Mouse (Mus musculus) hindlimb bud, embryonic 11.5 days (tissue): ENCODE measurements at regions not wholly inside any gene's neighbourhood (a gene's known extent, or its start where the extent isn't known, plus 50 kb on each side); places are given as distances from the start of the nearest gene placed in this dataset.

Experiments
- DNase-seq: peaks from one replicate; pipeline ENCODE4 v3.0.0-alpha.2; 2012; ENCODE audit warnings: low read depth, low spot score; ENCODE audit errors: extremely low spot score

DNA sequence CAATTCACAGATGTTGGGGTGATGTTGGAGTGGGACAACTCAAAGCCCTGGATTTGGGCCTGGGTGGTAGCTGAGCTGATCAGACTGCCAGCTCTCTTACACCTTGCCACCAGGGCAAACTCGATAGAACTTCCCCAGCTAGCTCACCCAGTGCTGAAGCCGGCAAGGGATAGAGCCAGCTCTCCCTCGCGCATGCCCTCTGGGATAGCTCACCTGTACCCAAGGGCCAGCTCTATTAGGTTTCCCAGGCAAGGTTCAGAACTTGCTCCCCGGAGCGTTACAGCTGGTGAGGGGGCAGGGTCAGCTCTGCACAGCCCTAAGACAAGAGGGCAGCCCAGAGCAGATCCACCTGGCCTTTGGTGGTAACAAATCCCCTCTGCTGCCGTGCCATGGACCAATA, 54.1 kb upstream of the 1700012A03Rik start:
- DNase-seq: no peak

DNA sequence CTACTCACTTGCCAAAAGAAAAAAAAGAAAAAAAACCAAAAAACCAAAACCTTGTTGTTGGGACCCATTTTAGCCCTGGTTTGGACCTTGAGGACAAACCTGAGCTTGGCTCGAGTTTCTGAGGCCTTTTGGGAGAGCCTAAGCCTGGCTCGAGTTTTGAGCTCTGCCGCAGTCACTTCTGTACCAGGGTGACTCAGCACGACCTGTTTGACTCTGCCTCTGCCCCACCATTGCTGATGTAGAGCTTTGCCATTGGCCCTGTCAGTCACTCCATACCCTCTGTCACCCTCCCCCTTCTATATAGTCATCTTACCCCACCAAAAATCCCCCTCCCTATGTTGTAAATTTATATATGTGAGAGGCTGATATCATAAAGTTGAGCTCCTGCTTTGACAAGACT, 54.8 kb upstream of the 1700012A03Rik start:
- no peak for DNase-seq

DNA sequence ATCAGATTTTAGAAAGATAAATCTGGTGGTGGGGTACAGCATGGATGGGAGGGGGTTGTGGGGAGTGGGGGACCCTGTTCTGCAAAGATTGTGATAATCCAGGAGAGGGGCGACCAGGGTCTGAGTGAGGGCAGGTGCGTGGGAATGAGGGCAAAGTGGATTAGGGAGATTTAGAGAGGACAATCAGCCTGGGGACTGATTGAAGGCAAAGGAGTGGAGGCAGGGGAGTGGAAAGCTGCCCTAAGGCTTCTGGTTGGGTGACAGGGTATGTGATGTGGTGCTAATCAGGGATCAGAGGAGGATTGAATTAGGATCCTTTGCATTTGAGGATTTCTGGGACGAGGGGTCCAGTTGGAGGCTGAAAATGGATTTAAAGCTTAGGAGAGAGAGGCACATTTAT, 64.3 kb upstream of the 1700012A03Rik start:
- no peak for DNase-seq

DNA sequence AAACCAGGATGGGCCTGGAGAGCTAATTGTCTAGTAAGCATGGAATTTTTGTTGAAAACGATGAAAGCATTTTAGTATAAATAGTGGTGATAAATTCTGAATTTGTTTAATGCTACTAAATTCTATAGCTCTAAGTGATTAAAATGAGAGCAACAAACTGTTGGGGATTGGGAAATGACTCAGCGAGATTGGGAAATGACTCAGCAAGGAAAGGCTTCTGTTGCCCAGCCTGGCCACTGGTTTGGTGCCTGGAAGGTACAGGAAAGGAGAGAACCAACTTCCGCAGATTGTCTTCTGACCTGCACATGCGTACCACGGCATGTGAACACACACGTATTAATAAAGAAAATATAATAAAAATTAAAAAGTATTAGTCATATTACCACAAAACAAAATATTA, 73.3 kb upstream of the 1700012A03Rik start:
- no peak for DNase-seq

DNA sequence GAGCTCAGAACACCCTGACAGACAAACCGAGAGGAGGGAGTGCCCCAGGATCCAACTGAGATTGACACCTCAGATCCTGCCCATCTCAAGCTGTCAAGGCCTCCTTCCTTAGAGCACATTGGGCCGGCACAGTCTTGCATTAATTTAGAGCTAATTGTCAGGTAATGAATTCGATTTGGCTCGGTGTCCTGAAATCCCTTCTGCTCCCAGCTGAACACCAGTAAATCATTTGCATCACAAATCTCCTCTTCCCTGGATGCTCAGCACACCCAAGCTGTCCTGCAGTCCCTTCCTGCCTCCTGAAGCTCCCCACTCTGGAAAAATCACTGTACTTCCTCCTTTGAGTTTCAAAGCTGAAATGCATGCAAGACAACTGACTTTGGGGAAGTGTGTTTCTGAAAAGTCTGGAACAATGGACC, 102.0 kb upstream of the 1700012A03Rik start:
- no peak for DNase-seq

DNA sequence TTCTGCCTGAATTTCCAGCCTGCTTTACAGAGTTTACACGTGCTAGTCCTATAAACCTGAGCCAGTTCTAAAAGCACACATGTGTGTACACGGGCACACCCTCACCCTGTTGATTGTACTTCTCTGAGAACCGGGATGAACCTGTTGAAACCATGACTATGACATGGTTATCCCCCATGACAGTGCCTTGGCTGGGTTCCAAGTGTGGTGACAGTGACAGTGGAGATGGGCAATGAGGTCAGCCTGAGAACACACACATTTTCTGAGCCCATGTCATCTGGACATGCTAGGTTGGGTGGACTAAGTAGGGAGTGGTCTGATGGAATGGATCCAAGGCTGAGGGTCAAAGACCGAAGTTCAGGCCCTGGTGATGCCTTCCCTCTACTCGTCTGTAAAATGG, 103.5 kb upstream of the 1700012A03Rik start:
- no peak for DNase-seq

DNA sequence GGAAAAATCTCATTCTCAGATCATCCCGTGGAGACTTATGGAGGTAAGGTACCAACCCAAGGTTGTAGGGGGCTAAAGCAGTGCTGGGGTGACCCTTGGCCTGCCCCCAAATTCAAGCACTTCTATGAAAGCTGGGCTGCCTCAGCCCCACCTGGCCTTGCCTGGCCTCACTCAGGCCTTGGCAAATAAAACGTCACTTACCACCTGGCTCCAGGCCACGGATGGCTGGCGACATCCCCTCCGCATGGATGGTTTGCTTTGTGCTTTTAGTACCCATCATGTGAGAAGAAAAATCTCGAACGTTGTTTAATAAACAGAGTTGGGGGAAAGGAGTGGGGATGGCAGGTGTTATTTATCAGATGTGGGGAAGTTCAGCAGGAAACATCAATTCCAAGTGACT, 104.7 kb upstream of the 1700012A03Rik start:
- no peak for DNase-seq

DNA sequence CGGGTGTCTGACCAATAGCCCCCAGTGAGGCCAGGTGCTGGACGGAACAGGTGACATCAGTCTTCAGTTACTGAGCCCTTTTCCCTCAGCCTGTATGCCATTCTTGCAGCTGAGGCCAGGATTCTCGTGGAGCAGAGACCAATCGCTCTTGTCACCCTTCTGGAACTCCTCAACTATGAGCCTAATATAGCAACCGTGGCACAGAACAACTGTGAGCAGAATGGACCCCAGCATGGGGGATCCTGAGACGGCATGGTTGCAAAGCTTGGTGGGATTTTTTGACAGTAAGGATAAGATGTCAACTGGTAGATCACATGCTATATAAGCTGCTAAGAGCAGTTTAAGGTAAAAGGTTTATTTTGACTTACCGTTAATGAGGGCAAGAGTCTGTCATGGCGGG, 105.5 kb upstream of the 1700012A03Rik start:
- DNase-seq: no peak

DNA sequence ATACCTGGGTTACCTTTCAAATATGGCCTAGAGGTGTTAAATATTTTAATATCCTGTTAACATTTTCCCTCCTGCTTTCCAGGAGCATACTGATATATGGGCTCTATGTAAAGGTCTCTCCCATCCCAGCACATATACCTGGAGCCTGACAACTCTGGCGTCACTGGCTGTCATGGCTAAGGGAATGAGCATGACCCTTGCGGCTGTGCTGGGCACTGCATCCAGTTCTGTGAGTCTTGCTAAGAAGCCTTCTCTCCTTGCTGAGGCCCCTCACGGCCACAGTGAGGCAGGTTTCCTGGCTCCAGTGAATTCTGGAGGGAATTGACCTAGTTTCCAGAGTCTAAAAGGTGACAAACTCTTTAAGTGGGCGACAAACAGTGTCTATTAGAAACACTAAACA, 107.3 kb upstream of the 1700012A03Rik start:
- no peak for DNase-seq

DNA sequence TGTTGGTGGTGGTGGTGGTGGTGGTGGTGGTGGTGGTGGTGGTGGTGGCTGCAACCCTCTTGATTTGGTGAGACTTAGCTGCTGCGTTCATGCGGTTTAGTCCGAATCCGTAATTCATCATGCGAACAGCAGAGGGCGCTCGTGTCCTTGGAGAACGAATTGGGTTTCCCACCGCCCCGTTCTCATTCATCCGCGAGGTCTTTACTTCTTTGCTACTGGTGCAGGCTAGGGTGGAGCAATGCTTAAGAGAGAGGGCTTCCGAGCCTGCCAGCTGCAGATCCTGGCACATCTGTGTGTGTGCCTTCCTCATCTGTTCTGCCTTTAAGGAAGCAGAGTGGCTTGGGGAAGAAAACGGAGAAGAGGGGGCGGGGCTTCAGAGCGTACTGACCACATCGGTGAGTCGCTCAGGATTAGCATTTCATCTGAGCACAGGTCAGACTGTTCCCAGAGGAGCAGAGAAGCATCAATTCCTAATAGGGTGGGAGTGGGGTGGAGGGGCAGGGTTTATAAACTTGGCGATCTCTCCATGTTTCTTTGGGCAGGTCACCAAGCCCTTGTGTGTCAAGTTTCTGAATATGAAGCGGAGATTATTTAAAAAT, 111.7 kb upstream of the 1700012A03Rik start:
- DNase-seq: peak; percentile 80

DNA sequence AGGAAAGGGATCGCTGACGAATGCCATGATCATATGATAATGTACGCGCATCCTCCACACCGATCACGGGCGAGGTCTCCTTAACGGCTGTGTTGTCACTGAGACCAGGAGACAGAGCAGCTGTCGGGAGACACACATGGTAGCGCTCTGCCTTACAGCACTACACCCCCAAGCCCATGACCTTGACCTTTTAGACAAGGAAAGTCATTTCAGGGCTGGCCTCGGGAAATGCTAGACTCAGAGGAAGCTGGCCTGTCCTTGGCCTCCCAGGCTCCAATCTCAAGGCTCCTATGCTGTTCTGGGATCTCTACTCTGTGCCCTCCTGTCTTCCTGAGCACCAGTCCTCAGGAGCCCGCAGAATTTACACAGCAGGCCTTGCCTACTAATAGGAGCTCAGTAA, 112.9 kb upstream of the 1700012A03Rik start:
- no peak for DNase-seq

DNA sequence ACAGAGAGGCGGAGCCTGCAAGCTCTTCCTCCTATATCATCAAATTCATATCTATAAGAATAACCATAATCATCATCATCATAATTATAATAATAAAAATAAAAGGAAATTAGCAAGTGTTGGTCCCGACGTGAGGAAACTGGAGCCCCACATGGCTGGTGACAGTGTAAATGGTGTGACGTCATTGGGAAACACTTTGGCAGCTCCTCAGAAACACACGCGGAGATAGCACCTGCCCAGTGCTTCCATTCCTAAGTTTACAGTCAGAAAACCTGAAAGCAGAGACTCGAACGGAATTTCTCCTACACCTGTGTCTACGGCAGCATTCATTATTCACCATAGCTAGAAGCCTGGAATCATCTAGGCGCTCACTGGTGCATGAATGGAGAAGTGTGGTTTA, 115.2 kb upstream of the 1700012A03Rik start:
- DNase-seq: no peak

DNA sequence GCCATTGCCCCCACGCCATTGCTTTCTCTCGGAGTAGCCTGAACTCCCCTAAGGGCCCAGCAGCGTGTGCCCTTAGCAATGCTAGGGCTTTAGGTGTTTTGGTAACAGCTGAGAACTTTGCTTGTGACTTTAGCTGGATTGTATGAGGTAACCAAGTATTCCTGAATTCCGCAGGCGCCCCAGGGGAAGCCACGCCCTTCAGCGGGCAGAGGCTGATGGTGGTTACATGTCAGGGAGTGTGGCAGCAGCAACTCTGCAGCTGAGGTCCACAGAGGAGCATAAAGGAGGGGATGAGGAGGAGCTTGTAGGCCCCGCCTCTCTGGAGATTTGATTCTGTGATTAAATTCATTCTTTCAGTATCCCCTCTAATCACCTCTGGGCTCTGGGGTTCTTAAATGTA, 116.1 kb upstream of the 1700012A03Rik start:
- no peak for DNase-seq

DNA sequence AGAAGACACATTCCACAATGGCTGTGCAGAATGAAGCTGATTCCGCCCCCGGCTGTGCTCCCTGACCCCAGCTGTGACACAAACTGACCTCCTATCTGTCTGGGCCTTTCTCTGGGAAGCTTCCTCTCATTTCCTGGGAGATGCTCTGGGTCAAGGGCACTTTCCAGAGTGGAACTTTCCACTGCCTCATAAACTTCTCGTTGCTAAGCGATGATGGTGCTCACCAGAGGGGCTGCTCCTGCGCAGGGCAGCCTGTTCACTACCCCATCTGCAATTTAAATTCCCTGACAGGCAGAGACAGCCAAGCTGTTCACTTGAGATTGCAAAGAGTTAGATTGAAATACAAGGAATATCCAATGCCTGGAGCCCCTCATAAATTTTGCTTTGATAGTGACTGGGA, 116.7 kb upstream of the 1700012A03Rik start:
- DNase-seq: no peak

DNA sequence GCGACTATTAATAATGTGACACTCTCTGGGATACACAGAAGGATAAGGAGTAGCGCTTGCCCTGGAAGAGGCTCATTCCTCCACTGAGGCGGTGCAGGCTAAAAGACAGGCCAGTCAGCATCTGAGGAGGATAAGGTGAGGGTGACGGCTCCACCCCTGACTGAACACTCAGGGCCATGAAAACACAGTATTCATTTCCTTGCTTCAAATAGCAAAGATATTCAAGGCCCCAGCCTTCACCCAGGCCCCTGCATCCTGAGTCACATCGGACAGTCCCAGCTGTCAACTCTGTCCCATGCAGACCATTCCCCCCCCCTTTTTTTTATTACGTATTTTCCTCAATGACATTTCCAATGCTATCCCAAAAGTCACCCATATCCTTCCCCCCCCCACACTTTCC, 118.9 kb upstream of the 1700012A03Rik start:
- DNase-seq: no peak

DNA sequence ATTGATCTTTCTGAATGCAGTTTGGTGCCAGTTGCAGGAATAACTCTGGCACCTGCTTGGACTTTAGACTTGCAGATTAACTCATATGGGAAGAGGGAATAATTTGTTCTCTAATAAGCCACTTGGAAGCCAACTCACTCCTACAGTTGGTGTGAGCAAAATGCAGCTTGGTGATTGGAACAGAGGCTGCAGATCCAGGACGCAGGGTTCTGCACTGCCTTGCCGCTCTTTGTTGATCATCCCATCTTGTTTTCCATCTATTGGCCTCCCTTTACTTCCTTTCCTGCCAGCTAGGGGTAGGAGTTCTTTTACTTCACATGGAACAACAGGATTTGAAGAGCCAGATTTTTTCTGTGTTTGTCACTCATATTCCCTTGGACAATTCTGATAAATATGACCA, 120.9 kb upstream of the 1700012A03Rik start:
- DNase-seq: no peak

DNA sequence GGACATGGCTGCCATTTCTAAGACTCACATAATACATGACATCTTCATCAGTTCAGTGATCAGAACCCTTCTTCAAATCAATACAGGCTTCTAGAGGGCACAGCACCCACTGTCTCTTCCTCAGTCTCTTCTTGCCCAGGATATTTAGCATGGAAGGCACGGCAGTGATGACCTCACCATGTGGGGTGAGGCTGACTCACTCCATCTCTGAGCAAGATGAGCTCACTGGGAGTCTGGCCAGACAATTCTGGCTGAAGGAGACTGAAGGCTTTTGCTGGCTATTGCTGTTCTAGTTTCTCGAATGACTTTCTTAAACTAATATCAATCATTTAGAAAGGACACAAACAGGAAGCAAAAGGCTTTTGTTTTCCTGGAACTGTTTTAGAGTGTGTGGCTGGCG, 122.9 kb upstream of the 1700012A03Rik start:
- no peak for DNase-seq

DNA sequence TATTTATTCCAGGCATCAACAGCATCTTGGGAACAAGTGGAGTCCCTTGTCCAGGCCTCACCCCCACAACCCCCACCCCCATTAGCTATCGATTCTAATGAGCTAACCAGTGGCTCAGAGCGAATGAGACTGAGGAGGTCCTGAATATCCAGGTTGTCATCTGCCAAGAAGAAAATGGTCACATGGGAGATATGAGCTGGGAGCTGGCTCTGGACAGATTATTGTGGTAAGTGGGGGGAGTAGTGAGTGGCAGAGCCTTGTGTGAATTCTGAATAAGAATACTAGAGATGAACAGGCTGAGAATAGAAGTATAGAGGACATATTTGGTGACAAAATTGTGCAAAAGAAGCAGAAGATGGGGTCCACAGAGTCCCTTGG, 125.4 kb upstream of the 1700012A03Rik start:
- DNase-seq: no peak

DNA sequence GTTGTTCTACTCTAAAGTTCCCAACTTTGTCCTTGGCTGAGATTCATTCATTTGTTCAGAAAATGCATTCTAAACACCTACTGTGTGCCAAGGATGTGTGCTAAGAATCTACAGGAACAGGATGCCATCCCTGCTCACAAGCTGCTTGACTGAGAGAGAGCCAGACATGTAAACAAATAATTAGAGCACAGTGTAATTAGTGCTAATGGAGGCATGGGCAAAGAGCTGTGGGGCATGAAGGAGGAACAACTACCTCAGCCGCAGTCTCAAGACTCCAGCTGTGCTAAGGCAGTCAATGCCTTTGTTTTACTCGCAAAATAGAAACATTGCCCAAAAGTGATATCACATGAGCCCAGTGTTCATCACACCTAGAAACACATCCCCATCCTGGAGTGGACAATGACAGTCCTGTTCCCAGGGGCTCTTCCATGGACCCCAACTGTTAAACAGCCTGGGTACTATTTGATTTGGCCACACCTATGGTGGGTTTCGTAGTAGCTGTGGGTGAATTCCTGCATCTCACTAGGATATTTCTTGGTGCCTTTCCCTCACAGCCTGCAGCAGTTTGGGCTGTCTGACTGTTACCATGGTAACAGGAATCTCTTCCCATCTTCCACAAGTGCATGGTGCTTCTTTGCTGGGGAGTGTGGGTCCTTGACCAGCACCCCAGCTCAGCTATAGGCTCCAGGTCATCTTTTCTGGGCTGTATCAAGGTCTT, 125.9 kb upstream of the 1700012A03Rik start:
- no peak for DNase-seq

DNA sequence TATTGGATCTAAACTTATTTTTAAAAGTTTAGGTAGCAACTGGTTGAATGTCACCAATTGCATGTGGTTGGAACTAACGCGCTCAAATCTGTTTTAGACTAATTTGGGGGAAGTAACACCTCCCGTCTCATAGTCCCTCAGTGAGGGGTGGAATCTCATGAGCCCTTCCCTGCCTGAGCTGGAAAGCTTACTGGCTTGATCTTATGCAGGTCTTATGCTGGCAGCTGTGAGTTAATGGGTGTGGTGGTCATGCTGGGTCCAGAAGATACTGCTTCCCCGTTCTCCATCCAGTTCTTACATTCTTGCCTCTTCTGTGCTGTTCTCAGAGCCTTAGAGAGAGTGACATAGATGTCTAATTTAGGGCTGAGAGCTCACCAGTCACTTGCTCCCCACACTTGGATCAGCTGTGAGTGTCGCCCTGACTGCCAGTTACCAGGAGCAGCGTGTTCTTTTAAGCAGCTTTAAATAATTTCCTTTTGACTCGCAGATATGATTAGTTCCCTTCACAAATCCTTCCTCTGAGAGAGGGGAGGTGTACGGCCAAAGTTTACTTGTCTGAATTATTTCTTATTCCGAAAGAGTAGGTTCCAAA, 128.4 kb upstream of the 1700012A03Rik start:
- DNase-seq: no peak

DNA sequence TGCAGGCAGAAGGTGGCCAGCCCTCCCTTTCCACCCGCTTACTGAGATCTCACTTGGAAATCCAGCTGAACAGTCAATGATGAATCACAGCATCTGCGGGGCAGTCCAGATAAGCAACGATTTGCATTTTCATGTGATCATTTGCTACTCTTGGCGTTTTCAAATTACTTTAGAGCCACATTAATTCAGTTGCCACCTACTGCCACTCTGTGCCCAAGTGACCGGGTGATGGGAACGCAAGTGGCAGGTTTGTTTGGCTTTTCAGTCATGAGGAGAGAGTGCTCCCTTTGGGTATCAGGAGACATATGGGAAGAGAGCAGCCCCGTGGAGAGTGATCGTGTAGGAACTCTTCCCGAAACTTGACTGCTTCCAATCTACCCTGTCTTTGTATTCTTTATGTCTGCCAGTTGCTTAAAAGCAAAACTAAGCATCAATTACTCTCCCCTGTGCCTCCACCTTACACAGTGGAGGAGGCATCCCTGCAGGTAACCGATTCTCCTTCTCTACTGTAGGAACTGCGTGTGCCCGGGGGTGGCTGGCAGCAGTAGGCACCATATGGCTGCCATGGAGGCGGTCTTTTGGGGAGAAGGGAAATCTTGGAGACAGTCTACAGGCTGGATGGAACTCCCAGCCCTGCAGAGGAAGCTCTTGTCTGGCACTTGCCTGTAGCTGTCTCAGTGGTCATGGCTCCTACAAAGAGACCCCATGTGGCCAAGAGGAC, 132.5 kb upstream of the 1700012A03Rik start:
- DNase-seq: no peak

DNA sequence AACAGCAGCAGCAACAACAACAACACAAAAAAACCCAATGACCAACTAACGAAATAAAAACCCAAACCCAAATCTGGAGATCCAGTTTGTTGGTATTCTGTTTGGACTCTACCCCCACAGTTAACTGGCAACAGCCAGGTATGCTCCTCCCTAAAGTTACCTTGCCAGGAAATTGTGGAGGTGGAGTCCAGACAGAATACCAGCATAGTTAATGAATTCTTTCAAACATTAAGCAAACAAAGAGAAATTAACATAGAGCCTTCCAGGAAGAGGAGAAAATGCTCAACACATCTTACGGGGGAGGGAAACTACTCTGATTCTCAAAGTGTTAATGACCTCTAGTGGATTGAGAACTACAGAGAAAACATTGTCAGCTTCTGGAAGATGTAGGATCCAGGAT, 148.3 kb upstream of the 1700012A03Rik start:
- DNase-seq: no peak
